Mouse (Mus musculus): ENCODE measurements at regions not wholly inside any gene's neighbourhood (a gene's known extent, or its start where the extent isn't known, plus 50 kb on each side); places are given as distances from the start of the nearest gene placed in this dataset.

DNA sequence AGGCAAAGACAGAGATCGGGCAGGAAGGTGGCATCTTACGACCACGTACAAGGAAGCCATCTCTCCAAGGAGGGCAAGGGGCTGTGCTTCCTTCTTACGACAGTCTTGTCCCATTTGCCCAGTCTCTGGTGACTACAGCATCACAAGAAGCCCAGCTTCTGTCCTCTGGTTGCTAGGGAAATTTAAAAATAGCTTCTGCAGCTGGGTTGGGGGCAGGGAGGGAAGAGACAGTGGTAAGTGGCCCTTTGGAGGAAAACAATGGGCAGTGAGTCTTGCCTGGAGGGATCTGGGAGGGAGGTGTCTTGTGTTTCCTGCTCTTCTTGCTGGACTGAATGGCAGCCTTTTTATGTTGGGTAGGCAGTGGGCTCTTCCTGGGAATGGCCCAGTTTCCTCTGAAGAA, 62.8 kb upstream of the Dgkg start:
- H3K27me3 ChIP-seq (ENCODE audit: control insufficient read depth, insufficient read depth, low read depth, low read length) = no peaks in the 10 kb centered on the region
- H3K4me3 ChIP-seq (ENCODE audit: low read depth, low read length) = no peak overlapping the region
- H3K9me3 ChIP-seq (replicated peaks; ENCODE audit: control insufficient read depth, low read length, poor library complexity, severe bottlenecking) = no peaks in the 10 kb centered on the region
- H3K4me1 ChIP-seq (ENCODE audit: control insufficient read depth, insufficient read depth, low read length) = no peaks in the 10 kb centered on the region
- no peak overlapping the region for H3K4me2 ChIP-seq (ENCODE audit: low read length)
- 81% methylated on average over 4 of the region's 4 CpGs for WGBS
- H3K9ac ChIP-seq (ENCODE audit: low read depth, low read length) = no peak overlapping the region
- ATAC-seq = no peak
- no peak overlapping the region for H3K27ac ChIP-seq (ENCODE audit: low read length)
- no peaks in the 10 kb centered on the region for H3K36me3 ChIP-seq (ENCODE audit: control insufficient read depth, insufficient read depth, low read length)

DNA sequence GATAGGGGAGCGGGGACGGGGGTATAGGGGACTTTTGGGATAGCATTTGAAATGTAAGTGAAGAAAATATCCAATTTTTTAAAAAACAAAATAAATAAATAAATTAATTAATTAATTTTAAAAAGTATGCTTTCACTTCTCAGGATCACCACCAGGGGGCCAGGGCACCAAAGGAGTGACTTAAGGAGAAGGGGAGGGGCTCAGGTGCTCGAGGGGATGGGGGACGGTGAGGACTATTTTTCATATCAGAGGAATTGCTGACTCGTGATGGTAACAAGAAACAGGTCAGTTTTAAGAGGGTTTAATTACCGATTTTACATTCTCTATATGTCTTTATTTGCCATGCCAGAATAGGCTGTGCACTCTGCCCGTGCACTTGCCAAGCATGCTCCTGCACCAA, 62.3 kb upstream of the Dgkg start:
- 59% methylated on average over 7 of the region's 7 CpGs for WGBS

DNA sequence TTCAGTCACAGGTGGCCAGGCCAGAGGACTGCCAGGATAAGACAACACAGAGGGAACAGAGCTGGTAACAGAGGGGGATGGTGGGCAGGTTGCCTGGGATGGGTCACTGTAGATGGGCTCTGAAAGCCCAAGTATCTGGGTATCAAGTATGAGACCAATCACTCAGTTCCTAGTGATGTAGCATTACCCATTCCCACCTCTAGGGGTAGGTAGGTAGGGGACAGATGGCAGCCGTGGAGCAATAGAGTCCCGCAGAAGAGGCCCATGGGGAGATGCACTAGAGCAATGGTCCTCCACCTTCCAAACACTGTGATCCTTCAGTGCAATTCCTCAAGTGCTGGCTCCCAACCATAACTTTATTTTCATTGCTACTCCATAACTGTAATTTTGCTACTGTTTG, 60.4 kb upstream of the Dgkg start:
- no peak overlapping the region for H3K4me2 ChIP-seq (ENCODE audit: low read length)
- H3K27ac ChIP-seq (ENCODE audit: low read length) = no peak overlapping the region
- H3K27me3 ChIP-seq (ENCODE audit: control insufficient read depth, insufficient read depth, low read depth, low read length) = no peaks in the 10 kb centered on the region
- H3K4me3 ChIP-seq (ENCODE audit: low read depth, low read length) = no peak overlapping the region
- no peaks in the 10 kb centered on the region for H3K9me3 ChIP-seq (replicated peaks; ENCODE audit: control insufficient read depth, low read length, poor library complexity, severe bottlenecking)
- H3K9ac ChIP-seq (ENCODE audit: low read depth, low read length) = no peak overlapping the region
- no peaks in the 10 kb centered on the region for H3K36me3 ChIP-seq (ENCODE audit: control insufficient read depth, insufficient read depth, low read length)
- 67% methylated on average over 2 of the region's 2 CpGs for WGBS
- H3K4me1 ChIP-seq (ENCODE audit: control insufficient read depth, insufficient read depth, low read length) = no peaks in the 10 kb centered on the region
- ATAC-seq = no peak

More for the DNA sequence above, 62.3 kb upstream of the Dgkg start:
- H3K4me1 ChIP-seq (ENCODE audit: control insufficient read depth, insufficient read depth, low read length) = no peaks in the 10 kb centered on the region
- H3K9ac ChIP-seq (ENCODE audit: low read depth, low read length) = no peak overlapping the region
- no peak overlapping the region for H3K4me3 ChIP-seq (ENCODE audit: low read depth, low read length)
- H3K9me3 ChIP-seq (replicated peaks; ENCODE audit: control insufficient read depth, low read length, poor library complexity, severe bottlenecking) = no peaks in the 10 kb centered on the region
- H3K27me3 ChIP-seq (ENCODE audit: control insufficient read depth, insufficient read depth, low read depth, low read length) = no peaks in the 10 kb centered on the region
- H3K27ac ChIP-seq (ENCODE audit: low read length) = no peak overlapping the region
- no peak for ATAC-seq
- H3K36me3 ChIP-seq (ENCODE audit: control insufficient read depth, insufficient read depth, low read length) = no peaks in the 10 kb centered on the region
- H3K4me2 ChIP-seq (ENCODE audit: low read length) = no peak overlapping the region

DNA sequence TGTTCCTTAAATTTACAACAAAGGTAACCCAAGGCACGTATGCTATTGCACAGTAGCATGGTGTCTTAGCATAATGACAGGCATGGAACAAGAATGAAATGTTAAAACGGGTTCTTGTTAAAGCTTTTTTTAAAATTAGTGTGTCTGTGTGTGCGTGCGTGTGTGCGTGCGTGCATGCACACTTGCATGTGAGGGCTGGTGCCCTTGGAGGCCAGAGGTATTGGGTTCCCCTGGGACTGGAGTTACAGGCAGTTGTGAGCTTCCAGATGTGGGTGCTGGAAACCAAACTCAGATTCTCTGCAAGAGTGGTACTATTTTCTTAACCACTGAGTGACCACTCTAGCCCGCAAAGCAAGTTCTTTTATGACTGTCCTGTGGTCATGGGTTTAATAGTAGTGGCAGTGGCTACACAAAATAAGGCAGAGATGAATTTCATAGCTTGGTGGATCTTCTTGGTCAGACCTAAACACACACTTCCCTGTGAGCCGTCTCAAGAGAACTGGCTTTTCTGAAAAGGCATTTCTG, 59.3 kb upstream of the Dgkg start:
- 93% methylated on average over 8 of the region's 8 CpGs for WGBS
- Histone ChIP-seq H3K4me3 (ENCODE audit: low read depth, low read length) (no peak overlapping the region), H3K9ac (ENCODE audit: low read depth, low read length) (no peak overlapping the region), H3K27ac (ENCODE audit: low read length) (no peak overlapping the region), H3K36me3 (ENCODE audit: control insufficient read depth, insufficient read depth, low read length) (no peaks in the 10 kb centered on the region), H3K27me3 (ENCODE audit: control insufficient read depth, insufficient read depth, low read depth, low read length) (no peaks in the 10 kb centered on the region), H3K4me2 (ENCODE audit: low read length) (no peak overlapping the region), H3K4me1 (ENCODE audit: control insufficient read depth, insufficient read depth, low read length) (no peaks in the 10 kb centered on the region), H3K9me3 (replicated peaks; ENCODE audit: control insufficient read depth, low read length, poor library complexity, severe bottlenecking) (no peaks in the 10 kb centered on the region)
- no peak for ATAC-seq

DNA sequence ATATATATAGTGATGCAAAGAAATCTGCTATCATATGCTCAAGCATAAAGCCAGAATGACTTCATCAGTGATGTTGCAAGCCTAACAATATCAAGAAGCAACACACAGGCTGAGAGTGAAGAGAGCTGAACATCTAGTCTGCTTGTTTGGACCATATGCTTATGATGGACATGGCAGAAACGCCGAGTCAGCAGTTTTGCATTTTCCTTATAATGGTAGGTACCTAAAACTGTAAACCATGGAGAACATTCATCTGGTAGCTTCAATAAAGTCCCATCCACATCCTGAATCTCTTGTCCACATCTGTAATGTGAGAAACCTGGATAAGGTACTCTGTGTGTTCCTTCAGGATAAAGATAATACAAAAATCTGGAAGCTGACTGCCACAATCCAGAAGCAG, 57.3 kb upstream of the Dgkg start:
- Histone ChIP-seq H3K4me2 (ENCODE audit: low read length) (no peak overlapping the region), H3K27me3 (ENCODE audit: control insufficient read depth, insufficient read depth, low read depth, low read length) (no peaks in the 10 kb centered on the region), H3K9ac (ENCODE audit: low read depth, low read length) (no peak overlapping the region), H3K4me3 (ENCODE audit: low read depth, low read length) (no peak overlapping the region), H3K4me1 (ENCODE audit: control insufficient read depth, insufficient read depth, low read length) (no peaks in the 10 kb centered on the region), H3K9me3 (replicated peaks; ENCODE audit: control insufficient read depth, low read length, poor library complexity, severe bottlenecking) (no peaks in the 10 kb centered on the region), H3K27ac (ENCODE audit: low read length) (no peak overlapping the region), H3K36me3 (ENCODE audit: control insufficient read depth, insufficient read depth, low read length) (no peaks in the 10 kb centered on the region)
- WGBS = 92% methylated on average over 2 of the region's 2 CpGs
- no peak for ATAC-seq

DNA sequence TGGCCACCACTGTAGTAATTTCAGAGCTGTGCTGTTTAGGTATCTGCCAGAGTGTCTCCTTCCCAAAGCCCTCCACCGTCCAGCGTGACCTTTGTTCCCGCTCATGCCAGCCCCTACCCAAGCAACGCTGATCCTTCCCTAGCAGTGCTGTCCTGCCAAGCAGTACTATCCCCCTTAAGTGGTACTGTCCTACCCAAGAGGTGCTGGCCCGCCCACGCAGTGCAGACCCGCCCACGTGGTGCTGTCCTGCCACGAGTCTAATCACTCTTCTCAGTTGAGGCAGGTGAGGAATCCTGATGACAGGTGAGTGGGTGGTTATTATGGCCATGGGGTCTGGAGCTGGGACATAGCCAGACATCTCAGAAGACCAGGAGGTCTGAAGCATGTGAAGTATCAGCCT, 51.7 kb upstream of the Dgkg start:
- no peak overlapping the region for H3K4me3 ChIP-seq (ENCODE audit: low read depth, low read length)
- H3K4me1 ChIP-seq (ENCODE audit: control insufficient read depth, insufficient read depth, low read length) = no peaks in the 10 kb centered on the region
- H3K9me3 ChIP-seq (replicated peaks; ENCODE audit: control insufficient read depth, low read length, poor library complexity, severe bottlenecking) = no peaks in the 10 kb centered on the region
- no peak overlapping the region for H3K27ac ChIP-seq (ENCODE audit: low read length)
- 76% methylated on average over 9 of the region's 9 CpGs for WGBS
- no peaks in the 10 kb centered on the region for H3K36me3 ChIP-seq (ENCODE audit: control insufficient read depth, insufficient read depth, low read length)
- H3K27me3 ChIP-seq (ENCODE audit: control insufficient read depth, insufficient read depth, low read depth, low read length) = no peaks in the 10 kb centered on the region
- H3K4me2 ChIP-seq (ENCODE audit: low read length) = no peak overlapping the region
- ATAC-seq = no peak
- H3K9ac ChIP-seq (ENCODE audit: low read depth, low read length) = no peak overlapping the region
